Mouse (Mus musculus) cortical plate, adult 2 months (tissue): ENCODE measurements around the gene Dctpp1. TPM values are rescaled to one million over a fixed set of nuclear protein-coding genes. Genes with fewer than 3 reads are reported as not detected.

ENCODE experiments used
- H3K27ac ChIP-seq: fragments of 200-500 bp; 2 replicates; pipeline ENCODE4 v1.5.1; 2012; ENCODE audit warnings: low read length, control low read depth, inconsistent platforms; ENCODE audit not compliant: insufficient read depth
- H3K4me1 ChIP-seq: fragments of 200-500 bp; 2 replicates; pipeline ENCODE4 v1.6.1; 2011; ENCODE audit warnings: low read length; ENCODE audit not compliant: control insufficient read depth, insufficient read depth
- H3K4me3 ChIP-seq: fragments of 200-500 bp; 2 replicates; pipeline ENCODE4 v1.5.1; 2011; ENCODE audit warnings: mild to moderate bottlenecking, low read length, control low read depth; ENCODE audit not compliant: insufficient read depth
- CTCF ChIP-seq: fragments of 200-500 bp; IDR thresholded peaks from 2 replicates; pipeline ENCODE4 v1.5.1; 2011; ENCODE audit warnings: mild to moderate bottlenecking, control low read depth, low read length; ENCODE audit not compliant: insufficient read depth; ENCODE audit errors: extremely low read depth
- POLR2A ChIP-seq: fragments of 200-500 bp; IDR thresholded peaks from 2 replicates; pipeline ENCODE4 v1.6.1; 2011; ENCODE audit warnings: mild to moderate bottlenecking, low read length, control low read depth; ENCODE audit not compliant: insufficient read depth; ENCODE audit errors: extremely low read depth
- polyA plus RNA-seq: library from polyadenylated mRNA; depleted of rRNA; stranded (reverse); fragments of >200 nt; gene quantifications from 2 replicates; pipeline ENCODE4 v1.2.3, GENCODE M21; 2012

The Dctpp1 gene
- polyA plus RNA-seq, 1 experiment = 37.4 TPM

DNA sequence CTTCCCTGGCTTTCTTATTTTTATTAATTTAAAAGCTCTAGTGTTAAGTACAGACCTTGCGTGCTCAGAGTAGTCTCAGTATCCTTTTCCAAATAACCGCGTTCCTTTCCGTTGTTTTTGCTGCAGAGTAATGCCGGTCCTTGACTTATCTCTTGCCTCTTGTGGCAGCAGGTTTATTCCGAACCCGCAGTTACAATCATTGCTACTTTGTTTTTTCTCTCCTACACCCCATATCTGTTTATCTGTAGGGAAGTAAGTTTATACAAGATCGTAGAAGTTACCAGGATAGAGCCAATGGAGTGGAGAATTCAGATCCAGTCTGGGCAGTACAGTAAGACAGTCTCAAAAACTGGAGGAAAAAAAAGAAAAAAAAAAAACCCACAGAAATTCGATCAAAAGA is 26.7 kb downstream of the Dctpp1 start:
- Histone ChIP-seq H3K4me3 (peak overlapping the region; percentile 96), H3K27ac (no peak overlapping the region), H3K4me1 (peaks cover 7% of the 10 kb centered on the region)
- no peak for TF ChIP-seq CTCF
- no peak for TF ChIP-seq POLR2A

DNA sequence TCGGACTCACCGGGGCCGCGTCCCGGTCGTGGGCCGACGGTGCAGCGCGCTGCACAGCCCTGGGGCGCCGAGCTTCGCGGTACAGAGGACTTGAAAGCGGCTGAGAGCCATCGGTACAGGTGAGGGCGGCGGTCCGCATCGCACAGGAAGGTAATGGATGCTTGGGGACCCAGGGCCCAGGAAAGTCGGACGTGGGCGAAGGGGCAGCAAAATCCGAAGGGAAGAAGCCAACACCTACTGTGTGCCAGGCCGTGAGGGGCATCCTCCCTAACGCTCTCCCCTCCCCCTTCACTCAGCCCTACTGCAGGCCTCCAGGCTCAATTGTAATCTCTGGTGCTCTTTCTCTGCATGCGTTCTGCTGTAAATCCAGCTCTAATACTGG is 27.1 kb downstream of the Dctpp1 start:
- H3K4me3 ChIP-seq = peak overlapping the region; percentile 96
- H3K27ac ChIP-seq = peak overlapping the region; percentile 85
- TF ChIP-seq CTCF (no peak), POLR2A (no peak)
- H3K4me1 ChIP-seq = peaks cover 7% of the 10 kb centered on the region

DNA sequence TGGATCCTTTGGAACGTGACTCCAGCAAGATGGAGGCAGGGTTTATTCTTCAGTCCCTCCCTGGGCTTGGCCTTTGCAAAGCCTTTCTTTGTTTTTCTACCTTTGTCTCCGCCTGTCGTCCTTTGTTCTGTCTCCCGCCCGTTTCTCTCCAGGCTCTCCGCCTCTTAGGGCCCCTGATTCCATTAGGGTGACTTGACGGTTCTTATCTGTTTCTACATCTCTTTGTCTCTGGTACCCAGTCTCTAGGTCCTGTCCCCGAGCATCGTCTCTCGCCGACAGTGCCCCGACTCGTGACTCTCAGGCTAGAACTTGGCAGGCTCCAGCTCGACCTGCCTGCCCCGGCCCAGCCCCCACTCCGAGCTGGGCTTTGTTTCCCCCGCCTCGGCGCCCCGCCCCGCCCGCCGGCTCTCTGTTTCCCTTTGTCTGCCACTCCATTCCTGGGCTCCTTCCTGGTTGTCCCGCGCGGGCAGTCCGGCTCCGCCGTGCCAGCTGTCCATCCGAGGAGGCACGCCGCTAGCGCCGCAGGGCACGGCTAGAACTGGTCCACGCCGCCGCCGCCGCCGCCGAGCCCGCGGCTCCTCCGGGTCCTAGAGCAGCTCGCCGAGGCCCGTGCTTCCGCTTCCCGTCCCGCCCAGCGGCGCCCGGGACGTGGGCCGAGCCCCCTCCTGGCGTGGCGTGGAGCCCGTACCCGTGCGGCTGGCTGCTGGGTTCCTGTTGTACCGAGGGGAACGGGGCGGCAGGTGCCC is 27.7 kb downstream of the Dctpp1 start, which contains the start of the genes Zfp553 and Sept1:
Zfp553 (plus strand) TSS at position 440 of the 746 bp plus-strand sequence.
Sept1 (minus strand) TSS at position 509 of the 746 bp plus-strand sequence.
- TF ChIP-seq CTCF (no peak), POLR2A (0 out of 2 replicates have a peak, but pooled peaks have one; percentile 23)
- Histone ChIP-seq H3K4me3 (peak within 1 kb of the TSS; percentile 96), H3K4me1 (peaks cover 7% of the 10 kb centered on the region), H3K27ac (peak within 1 kb of the TSS; percentile 85)

DNA sequence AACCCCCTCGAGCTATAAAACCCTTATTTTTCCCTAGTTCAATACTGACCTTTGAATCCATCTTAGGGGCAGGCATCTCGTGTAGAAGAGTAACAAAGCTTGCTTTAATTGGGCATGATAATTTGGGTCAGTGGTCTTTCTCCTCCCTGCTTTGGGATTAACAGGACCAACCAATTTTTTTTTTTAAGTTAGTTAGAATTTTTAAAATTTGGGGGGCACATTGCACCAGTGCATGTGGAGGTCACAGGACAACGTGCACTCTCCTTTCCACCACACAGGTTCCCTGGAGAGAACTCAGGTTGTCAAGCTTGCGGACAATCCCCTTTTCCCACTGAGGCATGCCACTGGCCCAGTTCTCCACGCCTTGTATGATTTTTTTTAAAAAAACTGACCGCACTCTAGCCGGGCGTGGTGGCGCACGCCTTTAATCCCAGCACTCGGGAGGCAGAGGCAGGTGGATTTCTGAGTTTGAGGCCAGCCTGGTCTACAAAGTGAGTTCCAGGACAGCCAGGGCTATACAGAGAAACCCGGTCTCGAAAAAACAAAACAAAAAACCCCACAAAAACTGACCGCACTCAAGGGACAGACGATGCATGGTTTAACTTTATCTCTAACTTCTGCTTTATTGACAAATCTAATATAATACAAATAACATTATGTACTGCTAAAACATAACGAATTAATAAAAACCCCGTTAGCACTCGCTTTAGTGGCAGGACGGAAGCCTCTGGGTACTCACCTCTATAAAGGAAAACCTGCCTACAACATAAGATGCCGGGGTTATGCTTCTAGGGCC is 28.5 kb downstream of the Dctpp1 start:
- Histone ChIP-seq H3K4me3 (peak overlapping the region; percentile 96), H3K27ac (peak overlapping the region; percentile 85), H3K4me1 (peaks cover 7% of the 10 kb centered on the region)
- no peak for TF ChIP-seq CTCF
- TF ChIP-seq POLR2A = no peak

DNA sequence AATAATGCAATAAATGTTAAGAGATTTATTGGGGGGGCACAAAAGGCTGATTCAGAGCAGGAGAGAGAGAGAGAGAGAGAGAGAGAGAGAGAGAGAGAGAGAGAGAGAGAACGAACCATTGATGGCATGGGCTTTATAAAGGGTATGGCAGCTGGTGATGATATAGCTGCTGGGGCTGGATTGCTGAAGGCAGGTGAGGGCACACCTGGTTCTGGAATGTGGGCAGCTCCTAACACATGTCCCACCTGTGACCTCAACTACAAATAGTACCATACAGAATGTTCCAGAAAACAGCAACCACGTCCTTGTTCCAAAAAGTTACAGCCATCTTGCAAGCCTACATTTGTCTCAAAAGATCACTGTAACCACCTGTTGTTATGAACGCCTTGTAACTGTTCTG is 29.1 kb downstream of the Dctpp1 start:
- no peak for TF ChIP-seq POLR2A
- TF ChIP-seq CTCF = no peak
- H3K27ac ChIP-seq = no peak overlapping the region

DNA sequence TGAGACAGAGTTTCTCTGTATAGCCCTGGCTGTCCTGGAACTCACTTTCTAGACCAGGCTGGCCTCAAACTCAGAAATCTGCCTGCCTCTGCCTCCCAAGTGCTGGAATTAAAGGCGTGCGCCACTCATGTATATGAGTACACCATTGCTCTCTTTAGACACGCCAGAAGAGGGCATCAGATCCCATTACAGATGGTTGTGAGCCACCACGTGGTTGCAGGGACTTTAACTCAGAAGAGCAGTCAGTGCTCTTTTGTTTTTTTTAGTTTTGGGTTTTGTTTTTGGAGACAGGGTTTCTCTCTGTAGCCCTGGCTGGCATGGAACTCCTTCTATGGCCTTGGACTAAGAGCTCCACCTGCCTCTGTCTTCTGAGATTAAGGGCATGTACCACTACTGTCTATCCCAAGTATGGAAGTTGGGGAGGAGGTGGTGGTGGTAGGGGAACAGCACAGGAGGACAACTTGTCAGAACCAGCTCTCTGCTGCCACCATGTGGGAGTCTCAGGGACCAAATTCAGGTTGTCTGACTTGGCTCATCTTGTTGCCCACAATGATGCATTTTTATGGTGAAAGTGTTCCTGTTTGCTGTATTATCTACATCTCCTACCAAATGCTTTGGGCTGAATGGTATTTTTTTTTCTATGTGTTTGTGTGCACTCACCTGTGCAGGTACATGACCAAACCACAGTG is 31.8 kb downstream of the Dctpp1 start:
- Histone ChIP-seq H3K27ac (no peak overlapping the region), H3K4me3 (no peak overlapping the region), H3K4me1 (peaks cover 7% of the 10 kb centered on the region)
- TF ChIP-seq POLR2A (no peak), CTCF (peak; percentile 90)

More for the DNA sequence above, 29.1 kb downstream of the Dctpp1 start:
- Histone ChIP-seq H3K4me1 (peaks cover 7% of the 10 kb centered on the region), H3K4me3 (peak overlapping the region; percentile 96; the same call in 1 of the 2 replicates)

DNA sequence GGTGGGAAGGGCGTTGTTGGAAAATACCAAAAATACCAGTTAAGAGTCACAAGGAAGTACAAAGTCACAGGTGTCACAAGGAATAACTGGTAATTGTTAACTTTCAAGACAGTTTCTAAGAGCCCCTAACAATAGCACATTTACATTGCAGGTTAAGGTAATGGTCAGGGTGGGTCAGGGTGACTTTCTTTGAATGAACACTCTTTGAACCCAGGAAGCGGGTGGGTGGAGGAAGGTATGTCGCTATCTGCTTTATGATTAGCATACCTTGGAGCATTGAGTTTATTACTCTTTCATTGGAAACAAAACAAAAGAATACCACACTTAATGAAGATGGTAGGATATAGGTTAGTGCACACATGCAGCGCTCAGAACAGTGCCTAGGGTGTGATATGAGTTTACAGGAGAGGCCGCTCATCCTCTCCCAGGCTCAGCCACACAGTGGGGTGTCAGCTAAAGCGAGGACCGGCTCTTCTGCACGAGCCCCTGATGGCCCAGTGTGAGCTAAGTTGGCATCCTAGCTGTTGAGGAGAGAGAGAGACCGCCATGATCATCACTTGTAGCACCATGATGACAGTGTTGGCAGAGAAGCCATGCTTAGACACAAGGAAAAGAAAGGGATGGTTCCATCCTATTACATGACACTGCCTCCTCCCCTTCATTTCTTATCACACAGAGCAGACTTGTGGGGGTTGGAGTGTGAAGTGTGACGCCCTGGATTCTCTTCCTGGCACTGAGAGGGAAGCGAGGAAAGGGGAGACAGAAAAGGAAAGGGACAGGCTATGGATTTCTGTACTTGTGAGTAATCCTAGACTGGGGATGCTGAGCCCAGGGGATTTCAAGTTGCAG is 35.1 kb downstream of the Dctpp1 start:
- TF ChIP-seq POLR2A = no peak
- no peak for TF ChIP-seq CTCF
- Histone ChIP-seq H3K4me3 (no peak overlapping the region), H3K27ac (no peak overlapping the region), H3K4me1 (peaks cover 3% of the 10 kb centered on the region; the same call in 1 of the 2 replicates)

DNA sequence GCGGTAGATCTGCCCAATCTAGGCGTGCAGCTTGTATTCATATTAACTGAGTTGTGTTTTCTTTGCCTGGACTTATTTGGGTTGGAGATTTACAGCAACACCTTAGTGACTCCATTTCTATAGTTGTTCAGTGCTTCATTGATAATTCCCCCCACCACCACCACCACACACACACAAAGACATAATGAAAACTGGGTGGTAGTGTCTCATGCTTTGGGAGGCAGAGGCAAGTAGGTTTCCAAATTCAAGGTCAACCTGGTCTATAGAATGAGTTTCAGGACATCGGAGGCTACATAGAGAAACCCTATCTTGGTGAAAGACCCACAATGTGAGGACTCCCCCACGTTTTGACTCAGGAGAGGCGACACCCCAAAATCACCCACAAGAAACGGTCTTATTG is 35.9 kb downstream of the Dctpp1 start:
- TF ChIP-seq POLR2A = no peak
- no peak for TF ChIP-seq CTCF
- Histone ChIP-seq H3K4me3 (no peak overlapping the region), H3K4me1 (no peaks in the 10 kb centered on the region; the same call in 1 of the 2 replicates), H3K27ac (no peak overlapping the region)

DNA sequence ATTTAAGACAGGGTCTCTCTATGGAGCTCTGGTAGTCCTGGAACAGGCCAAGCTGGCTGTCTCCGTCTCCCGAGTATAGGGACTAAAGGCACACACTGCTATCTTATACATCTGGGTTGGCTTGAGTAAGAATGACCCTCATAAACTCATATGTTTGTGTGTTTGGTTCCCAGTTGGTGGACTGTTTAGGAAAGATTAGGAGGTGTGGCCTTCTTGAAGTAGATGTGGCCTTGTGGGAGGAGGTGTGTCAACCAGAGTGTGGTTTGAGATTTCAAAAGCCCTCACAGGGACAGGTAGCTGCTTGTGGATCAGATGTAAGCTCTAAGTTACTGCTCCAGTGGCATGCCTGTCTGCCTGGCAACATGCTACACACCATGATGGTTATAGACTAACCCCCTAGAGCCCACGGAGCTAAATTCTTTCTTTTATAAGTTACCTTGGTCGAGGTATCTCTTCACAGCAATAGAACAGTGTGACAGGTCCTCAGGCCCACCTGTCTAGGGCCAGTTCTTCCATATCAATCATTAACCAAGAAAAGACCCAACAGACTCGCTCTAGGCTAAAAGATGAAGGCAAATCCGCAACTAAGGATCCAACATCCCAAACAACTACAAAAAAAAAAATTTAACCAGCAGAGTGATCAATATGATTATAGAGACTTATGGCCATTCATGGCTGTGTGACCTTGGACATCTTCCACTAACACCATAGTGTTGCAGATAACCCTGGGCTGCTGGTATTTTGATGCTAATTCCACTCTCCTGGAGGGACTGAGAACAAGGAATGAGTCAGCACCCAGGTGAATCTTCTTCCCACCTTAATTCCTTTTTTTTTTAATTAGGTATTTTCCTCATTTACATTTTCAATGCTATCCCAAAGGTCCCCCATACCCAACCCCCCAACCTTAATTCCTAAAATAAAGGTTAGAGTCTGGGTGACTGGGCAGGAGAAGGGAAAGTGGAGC is 36.7 kb downstream of the Dctpp1 start:
- Histone ChIP-seq H3K27ac (no peak overlapping the region), H3K4me3 (no peak overlapping the region), H3K4me1 (no peaks in the 10 kb centered on the region; the same call in 1 of the 2 replicates)
- TF ChIP-seq CTCF = no peak
- no peak for TF ChIP-seq POLR2A
